In the genomic region with DNA sequence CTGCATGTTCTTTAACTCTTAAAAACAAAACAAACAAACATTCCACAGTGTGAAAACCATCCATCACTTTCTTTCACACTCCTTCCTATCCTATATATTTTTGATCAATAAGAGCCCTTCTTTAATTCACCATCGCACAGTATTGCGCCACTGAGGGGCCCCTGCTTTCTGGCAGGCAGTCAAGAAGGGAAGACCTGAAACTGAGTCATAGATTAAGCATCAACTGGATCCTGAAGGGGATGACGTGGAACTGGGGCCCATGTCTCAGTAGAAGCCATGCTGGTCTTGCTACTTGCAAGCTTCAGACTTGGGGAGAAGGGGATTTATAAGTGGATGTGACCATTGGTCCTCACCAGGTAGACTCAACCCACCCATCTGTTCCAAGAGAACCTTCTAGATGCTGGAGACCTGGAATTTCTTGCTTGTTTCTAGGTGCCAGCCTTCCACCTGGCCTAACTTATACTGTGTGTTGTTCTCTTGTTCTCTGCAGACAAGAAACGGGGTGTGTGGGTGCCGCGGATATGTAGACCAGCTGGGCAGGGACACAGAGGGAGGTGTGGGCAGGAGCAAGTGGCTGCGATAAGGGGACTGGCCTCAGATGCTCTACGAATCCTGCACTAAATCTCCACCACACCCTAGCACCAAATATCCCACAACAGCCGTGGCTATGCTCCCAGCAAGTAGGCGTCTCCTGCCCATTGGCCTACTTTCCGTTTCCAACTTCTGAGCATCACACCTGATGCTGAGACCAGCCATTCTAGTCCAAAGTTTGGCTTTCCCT, we compare ENCODE assay signal across 20 mouse cellular contexts. TPM values are rescaled to one million over a fixed set of nuclear protein-coding genes. Genes with fewer than 3 reads are reported as not detected.
DNase-seq lines count a peak whose midpoint lies in the region; ATAC-seq and TF ChIP-seq lines count a peak whose summit lies in the region.
"Had no signal": no experiment of that assay in that cellular context is flagged by ENCODE, and none has a peak within 500 bp of the region (broad histone marks: within the 10 kb centered on the region; RNA-seq: fewer than 3 reads in every experiment).

No protein-coding gene starts in this region.

- peaks cover 43% of the 10 kb centered on the region for H3K4me1 ChIP-seq in liver, embryonic 12.5 days

- H3K27me3 ChIP-seq in liver, embryonic 12.5 days (replicated peaks) = no peaks in the 10 kb centered on the region
- H3K27me3 ChIP-seq: limb, embryonic 12.5 days had no signal

- H3K4me3 ChIP-seq in left cerebral cortex, adult 2 months = no peak overlapping the region
- H3K4me3 ChIP-seq in liver, embryonic 12.5 days = no peak overlapping the region
- H3K4me3 ChIP-seq: embryonic facial prominence, embryonic 10.5 days; forebrain, embryonic 10.5 days; gastrocnemius, adult 2 months; heart, embryonic 10.5 days; hindbrain, embryonic 10.5 days; limb, embryonic 12.5 days had no signal

- H3K4me2 ChIP-seq in liver, embryonic 12.5 days = peak overlapping the region; percentile 25; the same call in 1 of the 2 replicates
- H3K4me2 ChIP-seq: limb, embryonic 12.5 days; midbrain, embryonic 11.5 days had no signal

- intact Hi-C loops in left cerebral cortex, adult 2 months (cut with DNase I) = no loop called here

- H3K9ac ChIP-seq in liver, embryonic 12.5 days = no peak overlapping the region
- H3K9ac ChIP-seq: limb, embryonic 12.5 days had no signal

- no peaks in the 10 kb centered on the region for H3K9me3 ChIP-seq in liver, embryonic 12.5 days (replicated peaks)
- H3K9me3 ChIP-seq: embryonic facial prominence, embryonic 10.5 days; forebrain, embryonic 10.5 days; heart, embryonic 10.5 days; hindbrain, embryonic 10.5 days; limb, embryonic 12.5 days had no signal

- WGBS in liver, embryonic 12.5 days (ENCODE audit: insufficient replicate concordance) = 56% methylated on average over 11 of the region's 11 CpGs

- peak; percentile 30 to 45 for DNase-seq in left cerebral cortex, adult 18-20 months (ENCODE audit: low spot score in 2 of 2)
- DNase-seq in left cerebral cortex, adult 2 months (ENCODE audit: extremely low spot score in 1 of 2, low spot score in 2 of 2) = no peak
- peak; percentile 39 to 62 for DNase-seq in spleen, postnatal 36 days (ENCODE audit: low spot score in 2 of 2)
- no peak for DNase-seq in retina, embryonic 14.5 days (ENCODE audit: low spot score)
- DNase-seq in frontal cortex, postnatal 10 days (ENCODE audit: low spot score in 2 of 2) = no peak
- no peak for DNase-seq in lung, adult 18-20 months
- DNase-seq: cerebellum, adult 9-10 months; gastrocnemius, adult 2 months; kidney, postnatal 36 days; lung, postnatal 10 days; right cerebral cortex, postnatal 25 days had no signal

- peak; percentile 92 for ATAC-seq in erythroblast, adult 5-6 weeks (replicated peaks; ENCODE audit: low FRiP score, poor library complexity, severe bottlenecking)
- ATAC-seq in liver, embryonic 12.5 days = peak; percentile 80
- ATAC-seq: inflammation-experienced regulatory T-cells, adult 6 months had no signal

- TF ChIP-seq CTCF in left cerebral cortex, adult 2 months (IDR thresholded peaks at IDR 0.05) = no peak

- no peaks in the 10 kb centered on the region for H3K36me3 ChIP-seq in liver, embryonic 12.5 days
- H3K36me3 ChIP-seq: embryonic facial prominence, embryonic 10.5 days; forebrain, embryonic 10.5 days; heart, embryonic 10.5 days; hindbrain, embryonic 10.5 days; limb, embryonic 12.5 days had no signal

- H3K27ac ChIP-seq in left cerebral cortex, adult 2 months = no peak overlapping the region
- H3K27ac ChIP-seq in liver, embryonic 12.5 days = no peak overlapping the region
- H3K27ac ChIP-seq: embryonic facial prominence, embryonic 10.5 days; forebrain, embryonic 10.5 days; gastrocnemius, adult 2 months; heart, embryonic 10.5 days; hindbrain, embryonic 10.5 days; limb, embryonic 12.5 days had no signal

RNA-seq across cellular contexts. Expression of a gene that starts 18.3 kb away (rescaled TPM):
- 10 to 100 TPM; 71.4 to 77.4 TPM for total RNA-seq in left cerebral cortex, adult 18-20 months (2021)
- 10 to 100 TPM; 70.7 to 79.6 TPM for total RNA-seq in left cerebral cortex, adult 2 months (2021)
- 44.7 and 89.5 TPM in 2 replicates for total RNA-seq in erythroblast, adult 5-6 weeks (2015; ENCODE audit: low replicate concordance)
- 38.5 and 52.1 TPM in 2 replicates for total RNA-seq in erythroblast, adult 5-6 weeks (2017; ENCODE audit: low replicate concordance)
- polyA plus RNA-seq in liver, embryonic 12.5 days (2016; fragmentation: Nextera tagmentation; extraction: Ambion mirVana) = 14.8 and 17.5 TPM in 2 replicates

Comparison
In these comparisons a context has a peak if more than half of its experiments do, and no peak if none do; other contexts are left out.
1. DNase-seq: peak in left cerebral cortex, adult 18-20 months (2 of 2) and spleen, postnatal 36 days (2 of 2); none in left cerebral cortex, adult 2 months (0 of 2), retina, embryonic 14.5 days (single experiment), frontal cortex, postnatal 10 days (0 of 2) and lung, adult 18-20 months (0 of 2).